Mouse (Mus musculus) heart, adult 8-10 months (tissue): ENCODE measurements at regions not wholly inside any gene's neighbourhood (a gene's known extent, or its start where the extent isn't known, plus 50 kb on each side); places are given as distances from the start of the nearest gene placed in this dataset.
"Not testable (repeated sequence)": the region's sequence is repeated elsewhere in the genome, so short reads cannot be mapped to it uniquely, and the experiment has no call there.

Experiments
- DNase-seq: peaks from one replicate; pipeline ENCODE4 v3.0.0; 2022; ENCODE audit warnings: low spot score

- no peak for DNase-seq
These were observed 334.2 kb downstream of the Diras2 start for GRCm38 (mm10) chr13:52196917-52197316.

- no peak for DNase-seq
These were observed 332.3 kb downstream of the Diras2 start for GRCm38 (mm10) chr13:52198649-52199348.

GRCm38 (mm10) chr13:52202372-52202771 is 328.7 kb downstream of the Diras2 start:
- no peak for DNase-seq

- DNase-seq = no peak
These were observed 325.1 kb downstream of the Diras2 start for GRCm38 (mm10) chr13:52205951-52206350.

- no peak for DNase-seq
These were observed 314.7 kb downstream of the Diras2 start for GRCm38 (mm10) chr13:52216343-52216742.

GRCm38 (mm10) chr13:52217066-52217465 is 314.0 kb downstream of the Diras2 start:
- no peak for DNase-seq

- DNase-seq = no peak
These were observed 313.3 kb downstream of the Diras2 start for GRCm38 (mm10) chr13:52217741-52218140.

GRCm38 (mm10) chr13:52222315-52223097 is 308.6 kb downstream of the Diras2 start:
- DNase-seq = peak; percentile 19

- DNase-seq = peak; percentile 34
These were observed 307.7 kb downstream of the Diras2 start for GRCm38 (mm10) chr13:52223098-52223962.

GRCm38 (mm10) chr13:52233971-52234370 is 297.1 kb downstream of the Diras2 start:
- peak; percentile 61 for DNase-seq

GRCm38 (mm10) chr13:52236105-52236504 is 295.0 kb downstream of the Diras2 start:
- peak; percentile 74 for DNase-seq

GRCm38 (mm10) chr13:52239563-52239962 is 291.5 kb downstream of the Diras2 start:
- no peak for DNase-seq

- DNase-seq = no peak
These were observed 289.3 kb downstream of the Diras2 start for GRCm38 (mm10) chr13:52241761-52242160.

- DNase-seq = no peak
These were observed 281.6 kb downstream of the Diras2 start for GRCm38 (mm10) chr13:52249492-52249891.

GRCm38 (mm10) chr13:52250371-52250770 is 280.7 kb downstream of the Diras2 start:
- DNase-seq = no peak

GRCm38 (mm10) chr13:52252303-52252702 is 278.8 kb downstream of the Diras2 start:
- DNase-seq = no peak

GRCm38 (mm10) chr13:52252726-52253125 is 278.4 kb downstream of the Diras2 start:
- DNase-seq = not testable (repeated sequence)

- DNase-seq = peak; percentile 21
These were observed 277.9 kb downstream of the Diras2 start for GRCm38 (mm10) chr13:52253138-52253537.

GRCm38 (mm10) chr13:52254185-52254584 is 276.9 kb downstream of the Diras2 start:
- DNase-seq = peak; percentile 34

- no peak for DNase-seq
These were observed 275.4 kb downstream of the Diras2 start for GRCm38 (mm10) chr13:52255697-52256096.

- no peak for DNase-seq
These were observed 272.7 kb downstream of the Diras2 start for GRCm38 (mm10) chr13:52258373-52258772.

- no peak for DNase-seq
These were observed 268.0 kb downstream of the Diras2 start for GRCm38 (mm10) chr13:52262949-52263550.
